Mouse (Mus musculus): ENCODE measurements around the gene Gnb1. TPM values are rescaled to one million over a fixed set of nuclear protein-coding genes. Genes with fewer than 3 reads are reported as not detected.
A peak's percentile ranks its signal among the peaks of the same experiment; 100 is the strongest.

Gene Gnb1
- polyA plus RNA-seq, 3 experiments from 2014 or later: 86.6 to 332 (median 86.7) TPM

GRCm38 (mm10) chr4:155580420-155580819, 89.3 kb downstream of the Gnb1 start:
- ATAC-seq: no peak

GRCm38 (mm10) chr4:155582279-155582905, 91.2 kb downstream of the Gnb1 start:
- no peak for ATAC-seq

- no peak for ATAC-seq
Observed at GRCm38 (mm10) chr4:155589356-155589755, 98.2 kb downstream of the Gnb1 start.

- no peak for ATAC-seq
Observed at GRCm38 (mm10) chr4:155591012-155591719, 100.0 kb downstream of the Gnb1 start.

- ATAC-seq: no peak
Observed at GRCm38 (mm10) chr4:155593780-155594179, 102.6 kb downstream of the Gnb1 start.

GRCm38 (mm10) chr4:155595777-155596176, 104.6 kb downstream of the Gnb1 start:
- ATAC-seq: no peak

GRCm38 (mm10) chr4:155596606-155597005, 105.4 kb downstream of the Gnb1 start:
- ATAC-seq: no peak

GRCm38 (mm10) chr4:155598536-155598935, 107.4 kb downstream of the Gnb1 start:
- no peak for ATAC-seq

GRCm38 (mm10) chr4:155599901-155600825, 109.0 kb downstream of the Gnb1 start:
- no peak for ATAC-seq

- peak; percentile 81 for ATAC-seq
Observed at GRCm38 (mm10) chr4:155601091-155601996, 110.2 kb downstream of the Gnb1 start, which contains the start of gene Slc35e2. TSS of gene Slc35e2 (plus strand) at chr4:155601416.

- ATAC-seq: peak; percentile 16
Observed at GRCm38 (mm10) chr4:155601997-155602456, 110.9 kb downstream of the Gnb1 start.

GRCm38 (mm10) chr4:155602753-155603152, 111.6 kb downstream of the Gnb1 start:
- ATAC-seq: no peak

- no peak for ATAC-seq
Observed at GRCm38 (mm10) chr4:155603801-155604200, 112.6 kb downstream of the Gnb1 start.

- no peak for ATAC-seq
Observed at GRCm38 (mm10) chr4:155605132-155605531, 114.0 kb downstream of the Gnb1 start.

- ATAC-seq: no peak
Observed at GRCm38 (mm10) chr4:155606825-155607224, 115.7 kb downstream of the Gnb1 start.

Other genes starting within 250 kb of the Gnb1 start
- 10 to 100 TPM; 44.3 to 57.3 (median 51.6) TPM for gene Faap20, start 241.6 kb upstream of the Gnb1 start, polyA plus RNA-seq (2017; shearing (Covaris generic))
- gene Prkcz, start 130.0 kb upstream of the Gnb1 start, polyA plus RNA-seq (2017; shearing (Covaris generic)): 10 to 100 TPM in 2 of 3 experiments, 1 to 10 TPM in 1; 9.8 to 14.1 (median 11.4) TPM
- 1 to 10 TPM in 1 of 3 experiments, not detected in 2; 1.1 TPM for gene Gabrd, start 93.2 kb upstream of the Gnb1 start, polyA plus RNA-seq (2017; shearing (Covaris generic))
- 1 to 10 TPM in 2 of 3 experiments, under 1 TPM in 1; 0.47 to 3.1 (median 3.1) TPM for gene Cfap74, start 82.2 kb upstream of the Gnb1 start, polyA plus RNA-seq (2017; shearing (Covaris generic))
- gene Tmem52, start 22.2 kb upstream of the Gnb1 start, polyA plus RNA-seq (2017; shearing (Covaris generic)): not detected
- gene Nadk, start 71.0 kb downstream of the Gnb1 start, polyA plus RNA-seq (2017; shearing (Covaris generic)): 10 to 100 TPM; 50.9 to 55.9 (median 53.2) TPM
- gene Slc35e2, start 110.1 kb downstream of the Gnb1 start, polyA plus RNA-seq (2017; shearing (Covaris generic)): 1 to 10 TPM; 7.9 to 9.1 (median 8.5) TPM
- 100 to 1,000 TPM in 2 of 3 experiments, 10 to 100 TPM in 1; 75.2 to 139 (median 116) TPM for gene Cdk11b, start 133.5 kb downstream of the Gnb1 start, polyA plus RNA-seq (2017; shearing (Covaris generic))
- 1 to 10 TPM in 1 of 3 experiments, not detected in 2; 1.7 TPM for gene Gm10563, start 154.0 kb downstream of the Gnb1 start, polyA plus RNA-seq (2017; shearing (Covaris generic))
- gene Mmp23, start 162.0 kb downstream of the Gnb1 start, polyA plus RNA-seq (2017; shearing (Covaris generic)): not detected
- gene Mib2, start 177.8 kb downstream of the Gnb1 start, polyA plus RNA-seq (2017; shearing (Covaris generic)): 1 to 10 TPM; 3.1 to 5.2 (median 3.9) TPM
- 1 to 10 TPM in 1 of 3 experiments, under 1 TPM in 2; 0.16 to 1.6 (median 0.96) TPM for gene Fndc10, start 203.0 kb downstream of the Gnb1 start, polyA plus RNA-seq (2017; shearing (Covaris generic))
- gene Ssu72, start 213.4 kb downstream of the Gnb1 start, polyA plus RNA-seq (2017; shearing (Covaris generic)): 100 to 1,000 TPM; 145 to 170 (median 154) TPM
- under 1 TPM; 0.13 to 0.16 (median 0.13) TPM for gene Tmem240, start 243.4 kb downstream of the Gnb1 start, polyA plus RNA-seq (2017; shearing (Covaris generic))

Measured in inflammation-experienced regulatory T-cells, adult 6 months (primary cell).